Mouse (Mus musculus): ENCODE measurements at regions not wholly inside any gene's neighbourhood (a gene's known extent, or its start where the extent isn't known, plus 50 kb on each side); places are given as distances from the start of the nearest gene placed in this dataset.

- DNase-seq (ENCODE audit: extremely low spot score), result no peak
These were observed 51.2 kb upstream of the Fbxo11 start for GRCm38 (mm10) chr17:88116321-88116720.

DNA sequence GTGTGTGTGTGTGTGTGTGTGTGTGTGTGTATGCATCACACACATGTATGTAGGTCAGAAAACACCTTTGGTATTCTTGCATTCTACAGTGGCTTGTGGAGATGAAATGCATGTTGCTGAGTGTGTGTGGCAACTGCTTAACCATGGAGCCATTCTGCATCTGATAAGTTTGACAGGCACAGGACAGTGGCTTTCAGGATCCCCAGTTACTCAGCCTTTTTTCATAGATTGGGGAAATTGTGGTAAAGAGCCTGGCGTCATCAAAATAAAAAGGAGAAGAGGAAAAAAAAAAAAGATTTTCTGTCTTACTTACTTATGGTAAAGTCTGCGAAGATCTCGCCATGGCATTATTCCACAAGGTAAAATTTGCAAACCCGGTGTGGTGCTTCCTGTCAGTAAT, 53.6 kb upstream of the Fbxo11 start:
- DNase-seq (ENCODE audit: extremely low spot score), result no peak

DNA sequence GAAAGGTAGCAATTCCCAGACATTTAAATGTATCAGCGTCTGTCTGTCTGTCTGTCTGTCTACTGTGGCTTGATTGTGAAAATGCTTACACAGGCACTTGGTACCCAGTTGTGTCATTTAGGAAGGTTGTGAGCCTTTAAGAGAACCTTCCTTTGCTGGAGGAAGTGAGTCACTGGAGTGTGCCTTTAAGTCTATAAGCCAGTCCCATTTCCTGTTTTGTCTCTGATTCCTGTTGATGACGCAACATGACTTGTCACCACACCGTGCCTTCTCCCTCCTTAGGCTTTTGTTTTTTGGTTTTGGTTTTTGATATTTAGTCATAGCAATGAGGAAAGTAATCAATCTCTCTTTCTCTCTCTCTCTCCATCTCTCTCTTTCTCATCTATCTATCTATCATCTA, 58.6 kb upstream of the Fbxo11 start:
- DNase-seq (ENCODE audit: extremely low spot score), result no peak

GRCm38 (mm10) chr17:88127126-88127525, 62.0 kb upstream of the Fbxo11 start:
- no peak for DNase-seq (ENCODE audit: extremely low spot score)

GRCm38 (mm10) chr17:88131297-88131696, 66.2 kb upstream of the Fbxo11 start:
- DNase-seq (ENCODE audit: extremely low spot score), result no peak

GRCm38 (mm10) chr17:88131980-88132379, 66.9 kb upstream of the Fbxo11 start:
- DNase-seq (ENCODE audit: extremely low spot score), result no peak

GRCm38 (mm10) chr17:88132601-88133346, 67.7 kb upstream of the Fbxo11 start:
- no peak for DNase-seq (ENCODE audit: extremely low spot score)

DNA sequence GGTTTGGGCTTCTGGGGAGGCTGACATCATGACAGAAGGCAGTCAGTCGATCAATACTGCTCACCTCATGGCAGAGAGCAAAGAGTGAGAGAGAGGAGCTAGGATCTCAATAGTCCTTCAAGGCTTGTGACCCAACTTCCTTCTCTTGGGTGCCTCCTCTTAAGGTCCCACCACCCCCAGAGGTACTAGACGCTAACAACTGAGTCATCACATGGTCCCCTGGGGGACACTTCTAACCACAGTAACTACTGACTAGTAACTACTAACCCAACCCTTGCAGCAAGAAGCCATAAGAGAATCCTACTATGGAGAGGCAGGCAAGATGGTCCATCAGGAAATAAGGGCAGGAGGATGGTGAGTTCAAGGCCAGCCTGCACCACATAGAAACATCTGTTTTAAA, 69.5 kb upstream of the Fbxo11 start:
- DNase-seq (ENCODE audit: extremely low spot score), result no peak

- no peak for DNase-seq (ENCODE audit: extremely low spot score)
These were observed 76.4 kb upstream of the Fbxo11 start for GRCm38 (mm10) chr17:88141538-88141937.

- DNase-seq (ENCODE audit: extremely low spot score), result no peak
These were observed 76.9 kb upstream of the Fbxo11 start for GRCm38 (mm10) chr17:88142003-88142402.

- DNase-seq (ENCODE audit: extremely low spot score), result no peak
These were observed 77.7 kb upstream of the Fbxo11 start for GRCm38 (mm10) chr17:88142809-88143208.

DNA sequence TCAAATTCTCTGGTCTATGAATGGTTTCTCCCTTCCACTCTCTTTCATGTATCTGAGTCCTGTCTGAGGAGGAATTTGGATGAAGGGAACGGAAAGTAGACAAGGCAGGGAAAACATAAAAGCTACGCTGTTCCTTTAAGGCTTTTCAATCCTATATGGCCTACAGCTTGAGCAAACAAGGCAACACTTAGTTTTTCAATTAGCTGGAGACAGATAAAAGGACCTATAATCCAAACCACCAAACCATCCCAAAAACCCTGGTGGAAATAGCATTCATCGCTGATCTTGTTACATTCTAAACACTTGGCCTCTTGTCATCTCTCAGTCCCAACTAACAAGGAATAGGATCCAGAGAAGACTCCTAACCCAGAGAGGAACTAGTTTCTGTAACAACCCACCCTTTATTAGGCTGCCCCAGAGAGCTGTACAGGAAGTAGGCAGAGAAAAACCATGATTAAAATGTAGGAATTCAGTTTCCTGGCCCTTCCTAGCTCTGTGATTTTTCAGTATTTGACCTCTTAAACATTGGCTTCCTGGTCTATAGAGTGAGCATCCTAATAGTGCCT, 78.4 kb upstream of the Fbxo11 start:
- no peak for DNase-seq (ENCODE audit: extremely low spot score)

DNA sequence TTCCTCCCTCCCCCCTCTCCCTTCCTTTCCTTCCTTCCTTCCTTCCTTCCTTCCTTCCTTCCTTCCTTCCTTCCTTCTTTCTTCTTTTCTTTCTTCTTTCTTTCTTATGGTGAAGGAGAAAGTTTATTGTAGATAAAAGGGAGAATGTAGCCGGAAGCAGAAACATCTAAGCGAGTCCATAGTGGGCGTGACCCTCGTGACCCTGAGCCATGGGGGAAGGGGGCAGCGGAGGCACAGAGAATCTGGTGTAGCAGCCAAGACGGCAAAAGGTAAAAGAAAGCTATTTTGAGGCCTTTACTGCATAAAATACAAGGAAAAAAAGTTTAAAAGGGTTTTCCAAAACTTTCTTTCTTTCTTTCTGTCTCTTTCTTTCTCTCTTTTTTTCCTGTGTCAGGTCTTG, 93.5 kb upstream of the Fbxo11 start:
- DNase-seq (ENCODE audit: extremely low spot score), result no peak

GRCm38 (mm10) chr17:88159212-88159668, 94.1 kb upstream of the Fbxo11 start:
- DNase-seq (ENCODE audit: extremely low spot score), result peak; percentile 21

- no peak for DNase-seq (ENCODE audit: extremely low spot score)
These were observed 95.0 kb upstream of the Fbxo11 start for GRCm38 (mm10) chr17:88159851-88160676.

GRCm38 (mm10) chr17:88160677-88161001, 95.5 kb upstream of the Fbxo11 start:
- no peak for DNase-seq (ENCODE audit: extremely low spot score)

GRCm38 (mm10) chr17:88161766-88162165, 96.7 kb upstream of the Fbxo11 start:
- DNase-seq (ENCODE audit: extremely low spot score), result no peak

DNA sequence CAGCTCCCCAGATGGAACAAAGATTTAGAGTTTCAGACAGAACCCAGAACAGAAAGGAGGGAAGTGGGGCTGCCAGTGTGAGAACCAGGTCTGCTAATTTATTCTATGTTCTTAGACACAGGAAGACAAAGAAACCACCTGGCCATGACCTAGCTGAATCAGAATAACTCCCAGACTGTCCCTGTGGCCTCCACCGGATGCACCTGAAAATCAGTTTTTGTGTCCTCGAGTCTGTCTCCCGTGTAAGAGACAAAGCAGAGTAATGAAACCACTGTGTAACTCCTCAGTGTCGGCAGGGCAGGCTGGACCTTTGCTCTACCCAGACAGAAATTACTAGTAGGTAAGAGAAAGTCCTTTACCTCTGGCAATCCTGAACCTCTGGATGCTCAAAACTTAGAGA, 99.7 kb upstream of the Fbxo11 start:
- no peak for DNase-seq (ENCODE audit: extremely low spot score)

DNA sequence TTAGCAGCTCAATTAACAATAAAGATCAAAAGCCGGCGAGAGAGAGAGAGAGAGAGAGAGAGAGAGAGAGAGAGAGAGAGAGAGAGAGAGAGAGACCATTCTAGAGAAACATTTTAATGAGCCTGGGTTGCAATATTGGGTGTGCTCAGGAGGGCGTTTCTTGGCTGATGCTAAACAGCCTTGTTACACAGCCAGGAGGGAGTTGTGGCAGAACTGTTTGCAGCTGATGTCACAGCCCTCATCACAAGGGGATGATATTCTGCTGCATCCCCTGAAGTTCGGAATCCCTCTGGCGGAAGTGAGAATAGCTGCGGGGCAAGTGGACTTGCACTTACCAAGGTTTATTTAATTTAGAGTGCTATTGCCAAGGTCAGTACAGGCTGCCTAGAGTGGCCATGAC, 100.7 kb upstream of the Fbxo11 start:
- no peak for DNase-seq (ENCODE audit: extremely low spot score)

DNA sequence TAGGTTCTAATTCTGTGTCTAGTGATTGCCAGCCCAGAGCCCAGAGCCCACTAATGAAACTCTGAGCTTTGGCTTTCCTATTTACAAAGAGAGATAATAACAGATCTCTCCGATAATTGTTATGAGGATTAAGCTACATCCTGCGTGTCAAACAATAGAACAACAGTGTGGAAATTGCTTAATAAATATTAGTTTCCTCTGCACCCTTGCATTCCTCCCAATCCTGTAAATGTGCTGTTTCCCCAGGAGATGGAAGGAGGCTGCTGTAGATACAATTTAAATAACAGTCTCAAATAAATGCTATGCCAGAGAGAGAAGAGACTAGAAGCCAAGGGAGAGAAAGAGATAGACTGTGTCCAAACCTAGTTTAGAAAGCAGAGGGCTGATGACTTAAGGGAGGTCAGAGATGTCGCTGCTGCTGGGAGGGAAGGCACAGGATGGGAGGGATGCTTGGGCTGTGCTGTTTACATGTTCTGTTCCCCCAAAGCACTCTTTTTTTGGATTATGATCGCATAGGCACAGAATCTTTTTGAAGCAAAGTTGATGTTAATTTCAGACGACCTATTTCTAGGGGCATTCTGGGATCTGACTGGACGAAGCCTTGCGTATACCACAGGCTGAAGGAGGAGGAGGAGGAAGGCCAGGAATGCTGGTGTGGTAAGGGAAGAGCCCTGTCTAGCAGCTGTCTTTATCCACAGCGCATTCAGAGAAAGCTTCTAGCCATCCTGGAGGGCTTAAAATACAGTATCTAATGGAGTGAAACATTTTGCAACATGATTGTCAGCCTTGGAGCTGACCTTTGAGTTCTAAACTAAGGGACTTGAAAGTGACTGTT, 103.4 kb upstream of the Fbxo11 start:
- DNase-seq (ENCODE audit: extremely low spot score), result no peak

- no peak for DNase-seq (ENCODE audit: extremely low spot score)
These were observed 106.5 kb upstream of the Fbxo11 start for GRCm38 (mm10) chr17:88171606-88172005.

Measured in embryo, embryonic 9.5 days (tissue).